In the genomic region with DNA sequence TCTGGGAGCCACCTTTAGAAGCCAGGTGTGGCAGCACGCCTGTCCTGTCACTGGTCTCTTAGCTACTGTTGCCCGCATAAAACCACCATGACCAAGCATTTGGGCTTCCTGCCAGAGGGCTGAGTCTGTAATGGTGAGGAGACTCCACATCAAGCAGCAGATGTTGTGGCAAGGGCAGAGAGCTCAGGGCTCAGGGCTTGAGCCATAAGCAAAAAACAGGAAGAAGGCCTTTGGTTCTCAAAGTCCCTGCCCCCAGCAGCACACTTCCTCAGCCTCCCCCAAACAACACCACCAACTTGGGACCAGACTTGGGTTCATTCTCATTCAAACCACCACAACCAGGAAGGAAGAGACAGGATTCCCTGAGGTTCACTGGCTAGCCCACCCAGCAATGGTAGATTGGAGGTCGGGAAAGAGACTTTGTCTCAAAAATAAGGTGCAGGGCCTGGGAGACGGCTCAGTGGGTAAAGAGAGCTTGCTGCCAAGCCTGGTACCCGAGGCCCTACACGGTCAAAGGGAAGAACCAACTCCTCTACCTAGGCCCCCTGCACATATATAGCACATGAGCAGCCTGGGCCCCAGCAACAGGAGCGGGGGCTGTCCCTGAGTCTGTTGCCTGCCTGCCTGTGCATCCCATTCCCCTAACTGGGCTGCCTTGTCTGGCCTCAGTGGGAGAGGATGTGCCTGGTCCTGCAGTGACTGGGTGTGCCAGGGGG, we compare ENCODE assay signal across 9 mouse cellular contexts. TPM values are rescaled to one million over a fixed set of nuclear protein-coding genes. Genes with fewer than 3 reads are reported as not detected.
A peak's percentile ranks its signal among the peaks of the same experiment; 100 is the strongest.
DNase-seq lines count a peak whose midpoint lies in the region; ATAC-seq and TF ChIP-seq lines count a peak whose summit lies in the region.
"Had no signal": no experiment of that assay in that cellular context is flagged by ENCODE, and none has a peak within 500 bp of the region (broad histone marks: within the 10 kb centered on the region; RNA-seq: fewer than 3 reads in every experiment).

No protein-coding gene starts in this region.

- H3K4me3 ChIP-seq in forebrain, embryonic 14.5 days (ENCODE audit: low read depth, low read length) = no peak overlapping the region
- H3K4me3 ChIP-seq in forebrain, embryonic 16.5 days (replicated peaks; ENCODE audit: low read length) = no peak overlapping the region
- H3K4me3 ChIP-seq in spleen, adult 2 months (ENCODE audit: extremely low read depth, insufficient read depth, insufficient read length) = no peak overlapping the region
- H3K4me3 ChIP-seq: midbrain, embryonic 12.5 days had no signal

- no peak overlapping the region for H3K9ac ChIP-seq in forebrain, embryonic 14.5 days (ENCODE audit: low read length)
- no peak overlapping the region for H3K9ac ChIP-seq in forebrain, embryonic 16.5 days (replicated peaks; ENCODE audit: low read depth, low read length)
- H3K9ac ChIP-seq: midbrain, embryonic 12.5 days had no signal

- no peaks in the 10 kb centered on the region for H3K4me1 ChIP-seq in forebrain, embryonic 14.5 days (ENCODE audit: control insufficient read depth, insufficient read depth, low read length)
- peaks cover 4% of the 10 kb centered on the region for H3K4me1 ChIP-seq in forebrain, embryonic 16.5 days (replicated peaks; ENCODE audit: control insufficient read depth, insufficient read depth, low read length)
- H3K4me1 ChIP-seq in spleen, adult 2 months (ENCODE audit: control insufficient read depth, insufficient read depth, insufficient read length) = peaks cover 9% of the 10 kb centered on the region; the same call in 1 of the 2 replicates
- H3K4me1 ChIP-seq: midbrain, embryonic 12.5 days had no signal

- DNase-seq in forebrain, embryonic 14.5 days (ENCODE audit: low spot score) = peak; percentile 13
- DNase-seq in spleen, adult 2 months (ENCODE audit: low read depth in 1 of 2, low spot score in 2 of 2) = peak in 1 of 2 experiments; percentile 36
- no peak for DNase-seq in spleen, adult 12 weeks (ENCODE audit: low spot score)
- DNase-seq in heart, postnatal 10 days = peak; percentile 77 to 79
- no peak for DNase-seq in retina, embryonic 14.5 days (ENCODE audit: low spot score)
- no peak for DNase-seq in neural tube, embryonic 10.5 days (ENCODE audit: extremely low spot score, low spot score)

- no peak overlapping the region for H3K4me2 ChIP-seq in forebrain, embryonic 14.5 days (ENCODE audit: low read length)
- H3K4me2 ChIP-seq in forebrain, embryonic 16.5 days (ENCODE audit: low read length) = no peak overlapping the region
- H3K4me2 ChIP-seq: midbrain, embryonic 12.5 days had no signal

- no peaks in the 10 kb centered on the region for H3K36me3 ChIP-seq in forebrain, embryonic 14.5 days (ENCODE audit: control insufficient read depth, insufficient read depth, low read length)
- H3K36me3 ChIP-seq in forebrain, embryonic 16.5 days (ENCODE audit: control insufficient read depth, insufficient read depth) = no peaks in the 10 kb centered on the region
- no peaks in the 10 kb centered on the region for H3K36me3 ChIP-seq in spleen, adult 2 months (ENCODE audit: control insufficient read depth, insufficient read depth, low read length)
- H3K36me3 ChIP-seq: midbrain, embryonic 12.5 days had no signal

- H3K27ac ChIP-seq in forebrain, embryonic 14.5 days (ENCODE audit: low read depth, low read length) = no peak overlapping the region
- H3K27ac ChIP-seq in forebrain, embryonic 16.5 days (ENCODE audit: low read length) = no peak overlapping the region
- peak overlapping the region; percentile 50 for H3K27ac ChIP-seq in spleen, adult 2 months (ENCODE audit: insufficient read depth, low read length)
- H3K27ac ChIP-seq: midbrain, embryonic 12.5 days had no signal

- no peaks in the 10 kb centered on the region for H3K9me3 ChIP-seq in forebrain, embryonic 14.5 days (replicated peaks; ENCODE audit: control insufficient read depth, low read length)
- no peaks in the 10 kb centered on the region for H3K9me3 ChIP-seq in forebrain, embryonic 16.5 days (ENCODE audit: control insufficient read depth, low read length)
- H3K9me3 ChIP-seq: midbrain, embryonic 12.5 days had no signal

- TF ChIP-seq POLR2A in spleen, adult 2 months (IDR thresholded peaks at IDR 0.05; ENCODE audit: low read depth, low read length) = no peak

- intact Hi-C loops in heart, postnatal 10 days (cut with DNase I) = no loop called here

- ATAC-seq in forebrain, embryonic 14.5 days = no peak
- ATAC-seq in forebrain, embryonic 16.5 days = no peak
- ATAC-seq in megakaryocyte progenitor cell, adult 5-6 weeks (replicated peaks; ENCODE audit: poor library complexity) = peak; percentile 91

- no peak for TF ChIP-seq CTCF in spleen, adult 2 months (IDR thresholded peaks at IDR 0.05; ENCODE audit: extremely low read depth, insufficient read depth, insufficient read length, insufficient replicate concordance)

- WGBS in forebrain, embryonic 14.5 days = 86% methylated on average over 7 of the region's 7 CpGs
- 84% methylated on average over 7 of the region's 7 CpGs for WGBS in forebrain, embryonic 16.5 days
- 21% methylated on average over 7 of the region's 7 CpGs for WGBS in spleen, adult 2 months

- no peaks in the 10 kb centered on the region for H3K27me3 ChIP-seq in forebrain, embryonic 14.5 days (replicated peaks; ENCODE audit: control insufficient read depth, insufficient read depth, low read length)
- H3K27me3 ChIP-seq in forebrain, embryonic 16.5 days (replicated peaks; ENCODE audit: control insufficient read depth, insufficient read depth, low read length) = no peaks in the 10 kb centered on the region
- no peaks in the 10 kb centered on the region for H3K27me3 ChIP-seq in spleen, adult 2 months (ENCODE audit: control insufficient read depth, insufficient read depth, low read length)
- H3K27me3 ChIP-seq: midbrain, embryonic 12.5 days had no signal

RNA-seq across cellular contexts. Expression of gene Tmem38a, which starts 11.4 kb away (rescaled TPM):
- 16.2 and 18.8 TPM in 2 replicates for polyA plus RNA-seq in forebrain, embryonic 14.5 days (2014; fragmentation: Nextera tagmentation; extraction: Ambion mirVana)
- 18.2 and 19.6 TPM in 2 replicates for polyA plus RNA-seq in forebrain, embryonic 16.5 days (2015; fragmentation: Nextera tagmentation; extraction: Ambion mirVana)
- polyA plus RNA-seq in spleen, adult 2 months (2012; rRNA removed) = 5.6 and 5.9 TPM in 2 replicates
- 100 to 1,000 TPM; 281 to 299 TPM for total RNA-seq in heart, postnatal 10 days (2021)
- 0.42 and 1.1 TPM in 2 replicates for total RNA-seq in megakaryocyte progenitor cell, adult 5-6 weeks (2015)
- 0.58 and 1.6 TPM in 2 replicates for total RNA-seq in megakaryocyte progenitor cell, adult 5-6 weeks (2017)

RNA-seq across cellular contexts. Expression of gene Smim7, which starts 12.3 kb away (rescaled TPM):
- polyA plus RNA-seq in forebrain, embryonic 14.5 days (2014; fragmentation: Nextera tagmentation; extraction: Ambion mirVana) = 103 and 108 TPM in 2 replicates
- polyA plus RNA-seq in forebrain, embryonic 16.5 days (2015; fragmentation: Nextera tagmentation; extraction: Ambion mirVana) = 129 and 139 TPM in 2 replicates
- 28.1 and 31.1 TPM in 2 replicates for polyA plus RNA-seq in spleen, adult 2 months (2012; rRNA removed)
- 100 to 1,000 TPM; 120 to 122 TPM for total RNA-seq in heart, postnatal 10 days (2021)
- total RNA-seq in megakaryocyte progenitor cell, adult 5-6 weeks (2015) = 45.9 and 54.0 TPM in 2 replicates
- total RNA-seq in megakaryocyte progenitor cell, adult 5-6 weeks (2017) = 47.5 and 52.1 TPM in 2 replicates

RNA-seq across cellular contexts. Expression of gene Med26, which starts 35.1 kb away (rescaled TPM):
- polyA plus RNA-seq in forebrain, embryonic 14.5 days (2014; fragmentation: Nextera tagmentation; extraction: Ambion mirVana) = 11.8 and 14.7 TPM in 2 replicates
- polyA plus RNA-seq in forebrain, embryonic 16.5 days (2015; fragmentation: Nextera tagmentation; extraction: Ambion mirVana) = 19.9 and 21.6 TPM in 2 replicates
- 11.2 and 16.7 TPM in 2 replicates for polyA plus RNA-seq in spleen, adult 2 months (2012; rRNA removed)
- total RNA-seq in heart, postnatal 10 days (2021) = 1 to 10 TPM; 9.3 to 9.9 TPM
- 10.0 and 12.0 TPM in 2 replicates for total RNA-seq in megakaryocyte progenitor cell, adult 5-6 weeks (2015)
- 8.6 and 9.9 TPM in 2 replicates for total RNA-seq in megakaryocyte progenitor cell, adult 5-6 weeks (2017)

Comparison
In these comparisons a context has a peak if more than half of its experiments do, and no peak if none do; other contexts are left out.
1. DNase-seq: peak in forebrain, embryonic 14.5 days (single experiment) and heart, postnatal 10 days (2 of 2); none in spleen, adult 12 weeks (single experiment), retina, embryonic 14.5 days (single experiment) and neural tube, embryonic 10.5 days (single experiment).